Mouse (Mus musculus) liver, embryonic 14.5 days (tissue): ENCODE data around the gene Mpp3.

ENCODE experiments used
- CTCF ChIP-seq: IDR thresholded peaks from 2 replicates; pipeline ENCODE4 v1.5.1; 2016; ENCODE audit warnings: antibody characterized with exemption, low read depth, control low read depth
- EP300 ChIP-seq: IDR thresholded peaks from 2 replicates; pipeline ENCODE4 v1.6.1; 2016; ENCODE audit warnings: antibody characterized with exemption, low read depth

DNA sequence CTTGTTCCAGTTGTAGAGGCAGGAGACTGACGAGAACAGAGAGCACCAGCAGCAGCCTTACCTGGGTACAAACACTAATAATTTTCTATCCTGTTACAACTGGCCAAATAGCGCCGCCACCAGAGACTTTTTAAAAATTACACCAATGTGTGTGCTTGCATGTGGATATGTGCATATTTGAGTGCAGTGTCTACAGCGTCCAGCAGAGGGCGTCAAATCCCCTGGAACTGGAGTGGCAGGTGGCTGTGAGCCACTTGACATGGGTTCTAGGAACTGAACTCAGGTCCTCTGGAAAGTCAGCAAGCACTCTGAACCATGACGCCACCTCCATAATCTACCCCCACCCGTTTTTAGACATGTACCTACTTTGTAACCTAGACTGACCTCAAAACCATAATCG, 24.0 kb downstream of the Mpp3 start:
- peak; percentile 70 for TF ChIP-seq CTCF
- TF ChIP-seq EP300 = no peak
